In the genomic region with DNA sequence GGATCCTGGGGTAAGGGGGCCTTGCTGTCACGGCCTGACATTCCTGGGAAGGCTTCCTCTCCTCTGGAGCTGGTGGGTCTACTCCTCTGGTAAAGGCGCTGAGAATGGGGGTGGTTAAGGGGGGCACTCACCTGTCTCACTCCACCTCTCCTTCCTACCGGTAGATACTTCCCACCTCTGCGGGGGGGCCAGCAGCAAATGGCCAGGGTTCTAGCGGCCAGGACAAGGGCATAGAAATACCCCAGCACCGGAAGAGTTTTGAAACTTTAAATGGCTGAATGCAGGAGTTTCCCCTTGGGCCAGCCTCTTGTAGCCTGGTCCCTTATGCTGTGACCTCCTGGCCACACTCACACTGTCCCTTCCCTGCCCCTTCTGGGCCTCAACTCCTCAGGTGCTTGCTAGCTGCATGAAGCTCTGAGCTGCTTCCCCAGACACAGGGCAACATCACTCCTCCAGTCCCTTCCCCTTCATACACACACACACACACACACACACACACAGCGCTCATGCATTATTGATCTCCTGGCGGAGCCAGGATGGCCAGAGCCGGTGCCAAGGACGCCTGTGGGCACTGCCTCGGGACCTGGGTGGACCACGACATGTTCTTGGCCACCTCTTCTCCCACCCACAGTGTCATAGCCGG, we compare ENCODE assay signal across 7 mouse cellular contexts. TPM values are rescaled to one million over a fixed set of nuclear protein-coding genes. Genes with fewer than 3 reads are reported as not detected.
DNase-seq lines count a peak whose midpoint lies in the region; ATAC-seq and TF ChIP-seq lines count a peak whose summit lies in the region.

No protein-coding gene starts in this region.

- WGBS in lung, embryonic 14.5 days, result 19% methylated on average over 13 of the region's 13 CpGs
- WGBS in embryonic facial prominence, embryonic 13.5 days, result 26% methylated on average over 13 of the region's 13 CpGs
- WGBS in hindbrain, embryonic 14.5 days, result 20% methylated on average over 13 of the region's 13 CpGs
- WGBS in midbrain, embryonic 13.5 days, result 25% methylated on average over 13 of the region's 13 CpGs

- ATAC-seq in lung, embryonic 14.5 days (ENCODE audit: insufficient read depth), result peak; percentile 18; the same call in 1 of the 2 replicates
- ATAC-seq in embryonic facial prominence, embryonic 13.5 days (ENCODE audit: insufficient number of reproducible peaks, insufficient read depth, low FRiP score, low TSS enrichment, low read depth), result no peak
- ATAC-seq in hindbrain, embryonic 14.5 days (ENCODE audit: low FRiP score), result no peak
- ATAC-seq in midbrain, embryonic 13.5 days, result peak; percentile 31

- 0 out of 2 replicates have a peak, but pooled peaks cover 8% of the 10 kb centered on the region for H3K4me1 ChIP-seq in lung, embryonic 14.5 days (ENCODE audit: insufficient read depth)
- H3K4me1 ChIP-seq in embryonic facial prominence, embryonic 13.5 days, result peaks cover 20% of the 10 kb centered on the region
- peaks cover 21% of the 10 kb centered on the region for H3K4me1 ChIP-seq in hindbrain, embryonic 14.5 days (replicated peaks; ENCODE audit: control insufficient read depth, insufficient read depth, low read length)
- H3K4me1 ChIP-seq in midbrain, embryonic 13.5 days (replicated peaks), result peaks cover 30% of the 10 kb centered on the region

- H3K27me3 ChIP-seq in lung, embryonic 14.5 days (ENCODE audit: insufficient read depth, low read length), result no peaks in the 10 kb centered on the region
- H3K27me3 ChIP-seq in embryonic facial prominence, embryonic 13.5 days, result no peaks in the 10 kb centered on the region
- no peaks in the 10 kb centered on the region for H3K27me3 ChIP-seq in hindbrain, embryonic 14.5 days (ENCODE audit: control insufficient read depth, insufficient read depth, low read length)
- H3K27me3 ChIP-seq in midbrain, embryonic 13.5 days, result no peaks in the 10 kb centered on the region

- intact Hi-C loops in left cerebral cortex, postnatal 14 days (cut with DNase I), result no loop called here

- H3K4me2 ChIP-seq in lung, embryonic 14.5 days, result peak overlapping the region; percentile 90
- peak overlapping the region; percentile 96 for H3K4me2 ChIP-seq in embryonic facial prominence, embryonic 13.5 days
- H3K4me2 ChIP-seq in hindbrain, embryonic 14.5 days (replicated peaks), result peak overlapping the region; percentile 88
- H3K4me2 ChIP-seq in midbrain, embryonic 13.5 days (replicated peaks), result peak overlapping the region; percentile 88

- H3K9ac ChIP-seq in lung, embryonic 14.5 days, result peak overlapping the region; percentile 66
- peak overlapping the region; percentile 83 for H3K9ac ChIP-seq in embryonic facial prominence, embryonic 13.5 days
- H3K9ac ChIP-seq in hindbrain, embryonic 14.5 days, result peak overlapping the region; percentile 85
- peak overlapping the region; percentile 85 for H3K9ac ChIP-seq in midbrain, embryonic 13.5 days (replicated peaks)

- no peak for TF ChIP-seq CTCF in lung, embryonic 14.5 days (IDR thresholded peaks at IDR 0.05; ENCODE audit: low read depth)

- peak overlapping the region; percentile 31; the same call in 1 of the 2 replicates for H3K27ac ChIP-seq in lung, embryonic 14.5 days (ENCODE audit: low read depth)
- H3K27ac ChIP-seq in embryonic facial prominence, embryonic 13.5 days, result peak overlapping the region; percentile 41; the same call in 1 of the 2 replicates
- peak overlapping the region; percentile 63; the same call in 1 of the 2 replicates for H3K27ac ChIP-seq in hindbrain, embryonic 14.5 days
- H3K27ac ChIP-seq in midbrain, embryonic 13.5 days, result peak overlapping the region; percentile 63

- H3K4me3 ChIP-seq in lung, embryonic 14.5 days (ENCODE audit: low read depth, low read length), result peak overlapping the region; percentile 65
- peak overlapping the region; percentile 66 for H3K4me3 ChIP-seq in embryonic facial prominence, embryonic 13.5 days
- peak overlapping the region; percentile 70 for H3K4me3 ChIP-seq in hindbrain, embryonic 14.5 days (replicated peaks; ENCODE audit: low read length)
- H3K4me3 ChIP-seq in midbrain, embryonic 13.5 days (replicated peaks), result peak overlapping the region; percentile 73

- peaks cover 49% of the 10 kb centered on the region for H3K36me3 ChIP-seq in lung, embryonic 14.5 days (ENCODE audit: insufficient read depth)
- H3K36me3 ChIP-seq in embryonic facial prominence, embryonic 13.5 days, result peaks cover 58% of the 10 kb centered on the region
- peaks cover 44% of the 10 kb centered on the region for H3K36me3 ChIP-seq in hindbrain, embryonic 14.5 days (replicated peaks; ENCODE audit: control insufficient read depth, insufficient read depth)
- peaks cover 43% of the 10 kb centered on the region for H3K36me3 ChIP-seq in midbrain, embryonic 13.5 days

- no peak for DNase-seq in lung, embryonic 14.5 days
- DNase-seq in lung, adult 18-20 months, result no peak
- DNase-seq in hindbrain, embryonic 14.5 days (ENCODE audit: low spot score), result no peak
- DNase-seq in right cerebral cortex, postnatal 14 days, result no peak
- no peak for DNase-seq in left cerebral cortex, postnatal 14 days (ENCODE audit: low spot score in 2 of 2)

- no peaks in the 10 kb centered on the region for H3K9me3 ChIP-seq in lung, embryonic 14.5 days (ENCODE audit: low read depth, low read length)
- no peaks in the 10 kb centered on the region for H3K9me3 ChIP-seq in embryonic facial prominence, embryonic 13.5 days
- no peaks in the 10 kb centered on the region for H3K9me3 ChIP-seq in hindbrain, embryonic 14.5 days (ENCODE audit: control insufficient read depth, low read length)
- H3K9me3 ChIP-seq in midbrain, embryonic 13.5 days, result no peaks in the 10 kb centered on the region

RNA-seq across cellular contexts. Expression of gene Osbpl7, which starts 0.6 kb away (rescaled TPM):
- 6.3 and 12.8 TPM in 2 replicates for polyA plus RNA-seq in lung, embryonic 14.5 days (2014; fragmentation: Nextera tagmentation; extraction: Ambion mirVana)
- polyA plus RNA-seq in embryonic facial prominence, embryonic 13.5 days (2015; fragmentation: Nextera tagmentation; extraction: Ambion mirVana), result 11.1 and 12.2 TPM in 2 replicates
- polyA plus RNA-seq in hindbrain, embryonic 14.5 days (2014; fragmentation: Nextera tagmentation; extraction: Ambion mirVana), result 6.3 and 7.9 TPM in 2 replicates
- 11.3 and 11.8 TPM in 2 replicates for polyA plus RNA-seq in midbrain, embryonic 13.5 days (2015; fragmentation: Nextera tagmentation; extraction: Ambion mirVana)
- total RNA-seq in left cerebral cortex, postnatal 14 days (2021), result 10 to 100 TPM; 10.5 to 12.3 TPM

RNA-seq across cellular contexts. Expression of gene Mrpl10, which starts 9.7 kb away (rescaled TPM):
- 84.5 and 85.5 TPM in 2 replicates for polyA plus RNA-seq in lung, embryonic 14.5 days (2014; fragmentation: Nextera tagmentation; extraction: Ambion mirVana)
- 82.0 and 82.7 TPM in 2 replicates for polyA plus RNA-seq in embryonic facial prominence, embryonic 13.5 days (2015; fragmentation: Nextera tagmentation; extraction: Ambion mirVana)
- polyA plus RNA-seq in hindbrain, embryonic 14.5 days (2014; fragmentation: Nextera tagmentation; extraction: Ambion mirVana), result 60.5 TPM in 2 replicates
- 58.2 and 62.0 TPM in 2 replicates for polyA plus RNA-seq in midbrain, embryonic 13.5 days (2015; fragmentation: Nextera tagmentation; extraction: Ambion mirVana)
- total RNA-seq in left cerebral cortex, postnatal 14 days (2021), result 10 to 100 TPM; 69.0 to 69.8 TPM

RNA-seq across cellular contexts. Expression of gene Lrrc46, which starts 9.9 kb away (rescaled TPM):
- 1.1 and 1.5 TPM in 2 replicates for polyA plus RNA-seq in lung, embryonic 14.5 days (2014; fragmentation: Nextera tagmentation; extraction: Ambion mirVana)
- polyA plus RNA-seq in embryonic facial prominence, embryonic 13.5 days (2015; fragmentation: Nextera tagmentation; extraction: Ambion mirVana), result 0.72 and 1.5 TPM in 2 replicates
- 2.6 and 4.3 TPM in 2 replicates for polyA plus RNA-seq in hindbrain, embryonic 14.5 days (2014; fragmentation: Nextera tagmentation; extraction: Ambion mirVana)
- polyA plus RNA-seq in midbrain, embryonic 13.5 days (2015; fragmentation: Nextera tagmentation; extraction: Ambion mirVana), result 2.5 and 3.2 TPM in 2 replicates
- total RNA-seq in left cerebral cortex, postnatal 14 days (2021), result under 1 TPM; 0.26 to 0.74 TPM

RNA-seq across cellular contexts. Expression of gene Scrn2, which starts 21.3 kb away (rescaled TPM):
- polyA plus RNA-seq in lung, embryonic 14.5 days (2014; fragmentation: Nextera tagmentation; extraction: Ambion mirVana), result 24.5 and 30.2 TPM in 2 replicates
- polyA plus RNA-seq in embryonic facial prominence, embryonic 13.5 days (2015; fragmentation: Nextera tagmentation; extraction: Ambion mirVana), result 25.0 and 30.6 TPM in 2 replicates
- polyA plus RNA-seq in hindbrain, embryonic 14.5 days (2014; fragmentation: Nextera tagmentation; extraction: Ambion mirVana), result 11.5 and 12.7 TPM in 2 replicates
- 18.4 and 18.6 TPM in 2 replicates for polyA plus RNA-seq in midbrain, embryonic 13.5 days (2015; fragmentation: Nextera tagmentation; extraction: Ambion mirVana)
- total RNA-seq in left cerebral cortex, postnatal 14 days (2021), result 1 to 10 TPM; 2.7 to 3.0 TPM

RNA-seq across cellular contexts. Expression of gene Sp6, which starts 37.9 kb away (rescaled TPM):
- polyA plus RNA-seq in lung, embryonic 14.5 days (2014; fragmentation: Nextera tagmentation; extraction: Ambion mirVana), result 0.22 and 0.43 TPM in 2 replicates
- polyA plus RNA-seq in embryonic facial prominence, embryonic 13.5 days (2015; fragmentation: Nextera tagmentation; extraction: Ambion mirVana), result 2.1 and 3.3 TPM in 2 replicates
- 0.09 and 0.16 TPM in 2 replicates for polyA plus RNA-seq in hindbrain, embryonic 14.5 days (2014; fragmentation: Nextera tagmentation; extraction: Ambion mirVana)
- 0.07 and 0.13 TPM in 2 replicates for polyA plus RNA-seq in midbrain, embryonic 13.5 days (2015; fragmentation: Nextera tagmentation; extraction: Ambion mirVana)
- 1 to 10 TPM; 2.6 to 2.7 TPM for total RNA-seq in left cerebral cortex, postnatal 14 days (2021)

Comparison
In these comparisons a context has a peak if more than half of its experiments do, and no peak if none do; other contexts are left out.
1. ATAC-seq: peak in lung, embryonic 14.5 days (single experiment) and midbrain, embryonic 13.5 days (single experiment); none in embryonic facial prominence, embryonic 13.5 days (single experiment) and hindbrain, embryonic 14.5 days (single experiment).
2. Peak in every context shown above with its lines, with median percentiles within 50 percentile points of each other: H3K27ac ChIP-seq, H3K4me2 ChIP-seq, H3K4me3 ChIP-seq and H3K9ac ChIP-seq.